Mouse (Mus musculus) adrenal gland (tissue): ENCODE data around the gene Trmt10a.
"Not testable (repeated sequence)": the region's sequence is repeated elsewhere in the genome, so short reads cannot be mapped to it uniquely, and the experiment has no call there.

ENCODE experiments used
- intact Hi-C: fragments of 180-260 bp; cut with DNase I; formaldehyde crosslinking; loops from one replicate; pipeline ENCODE4 v1.15.1; 2025

Trmt10a gene

DNA sequence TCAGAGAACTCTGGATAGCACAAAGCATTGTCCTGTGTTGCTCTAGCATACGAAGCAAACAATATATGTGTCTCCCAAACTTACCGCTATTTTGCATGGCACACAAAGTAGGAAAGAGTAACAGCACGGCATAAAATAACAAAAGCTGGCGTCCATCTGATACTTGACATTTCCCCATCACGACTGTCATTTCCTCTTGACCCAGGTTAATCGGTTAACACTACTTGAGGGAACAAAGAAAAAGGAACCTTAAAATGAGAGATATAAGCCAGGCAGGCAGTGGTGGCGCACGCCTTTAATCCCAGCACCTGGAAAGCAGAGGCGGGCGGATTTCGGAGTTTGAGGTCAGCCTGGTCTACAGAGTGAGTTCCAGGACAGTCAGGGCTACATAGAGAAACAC lies 9.3 kb upstream of the Trmt10a start:
- intact Hi-C loops, result no loop called here

DNA sequence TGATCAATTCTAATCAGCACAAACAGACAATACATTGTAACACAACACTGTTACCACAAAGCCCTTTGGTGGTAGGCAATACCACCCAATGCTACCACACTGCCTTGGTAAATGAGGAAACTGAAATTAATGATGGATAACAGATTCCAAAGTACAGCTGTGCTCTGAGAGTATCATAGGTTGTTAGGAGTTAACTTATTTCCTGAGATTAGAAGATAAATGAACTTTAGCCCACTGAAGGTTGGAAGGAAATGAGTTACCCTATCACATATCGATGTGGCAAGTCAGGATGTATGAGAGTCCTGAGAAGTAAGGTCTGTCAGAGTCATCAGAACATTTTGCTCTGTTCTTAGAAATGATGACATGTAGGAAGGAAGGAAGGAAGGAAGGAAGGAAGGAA lies 8.7 kb upstream of the Trmt10a start:
- intact Hi-C loops, result no loop called here

DNA sequence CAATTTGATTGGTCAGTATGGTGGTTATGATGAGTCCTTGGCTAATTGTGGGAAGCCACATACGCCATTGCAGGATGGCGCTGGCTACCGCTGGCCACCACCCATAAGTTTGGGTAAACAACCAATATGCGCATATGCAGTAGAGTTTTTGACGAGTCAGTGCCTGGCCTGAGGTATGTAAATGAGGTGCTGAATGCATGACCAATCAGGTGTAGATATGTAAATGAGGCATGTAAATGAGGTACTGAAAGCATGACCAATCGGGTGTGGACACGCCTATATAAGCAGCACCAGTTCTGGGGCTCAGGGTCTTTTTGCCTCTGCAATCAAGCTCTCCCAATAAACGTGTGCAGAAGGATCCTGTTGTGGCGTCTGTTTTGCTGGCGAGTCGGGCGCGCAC lies 5.1 kb upstream of the Trmt10a start:
- intact Hi-C loops, result not testable (repeated sequence)

DNA sequence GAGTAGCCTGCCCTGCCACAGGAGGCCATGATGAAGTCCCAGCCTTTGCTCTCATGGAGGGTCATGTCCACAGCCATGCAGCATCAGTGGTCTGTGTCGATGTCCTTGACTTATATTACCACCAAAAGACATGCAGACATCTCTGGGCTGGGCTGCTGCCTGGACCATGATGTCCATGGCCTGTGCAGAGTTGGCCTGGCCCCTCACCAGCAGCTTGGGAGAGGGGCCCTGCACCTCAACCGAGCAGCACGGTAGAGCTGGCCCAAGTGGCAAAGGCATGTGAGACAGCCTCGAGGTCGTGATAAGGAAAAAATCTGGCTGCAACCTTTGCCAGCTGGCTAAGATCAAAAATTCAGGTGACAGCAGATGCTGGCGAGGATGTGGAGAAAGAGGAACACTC lies 3.6 kb upstream of the Trmt10a start:
- intact Hi-C loops, result no loop called here

DNA sequence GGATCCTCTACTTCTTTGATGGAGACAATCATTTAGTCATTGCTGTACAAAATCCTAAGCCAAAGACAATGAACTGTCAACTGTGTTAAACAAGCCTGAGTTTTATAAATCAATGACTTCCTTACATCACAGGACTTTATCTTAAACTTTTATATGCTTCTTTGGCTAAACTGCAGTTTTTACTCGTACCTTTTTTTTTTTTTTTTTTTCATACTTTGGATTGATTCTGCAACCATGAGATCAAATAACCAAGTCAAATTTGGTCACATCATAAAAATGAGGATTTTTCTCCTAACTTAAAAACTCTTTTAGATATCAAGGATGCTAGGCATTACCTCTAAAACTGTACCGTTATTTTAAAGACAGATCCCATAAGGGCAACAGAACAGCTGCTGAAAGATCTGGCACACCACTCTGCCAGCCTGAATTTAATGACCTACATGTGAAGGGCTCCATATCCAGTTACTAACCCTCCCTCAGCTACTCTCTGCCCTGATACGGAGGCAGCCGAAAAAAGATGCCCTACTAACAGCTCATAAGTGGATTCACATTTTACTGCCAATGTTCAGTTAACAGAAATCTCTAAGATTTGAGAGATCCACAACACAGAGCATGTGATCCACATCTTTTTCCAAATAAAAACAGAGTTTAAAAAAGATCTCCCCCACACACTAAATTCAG lies 1.1 kb upstream of the Trmt10a start:
- intact Hi-C loops, result no loop called here

DNA sequence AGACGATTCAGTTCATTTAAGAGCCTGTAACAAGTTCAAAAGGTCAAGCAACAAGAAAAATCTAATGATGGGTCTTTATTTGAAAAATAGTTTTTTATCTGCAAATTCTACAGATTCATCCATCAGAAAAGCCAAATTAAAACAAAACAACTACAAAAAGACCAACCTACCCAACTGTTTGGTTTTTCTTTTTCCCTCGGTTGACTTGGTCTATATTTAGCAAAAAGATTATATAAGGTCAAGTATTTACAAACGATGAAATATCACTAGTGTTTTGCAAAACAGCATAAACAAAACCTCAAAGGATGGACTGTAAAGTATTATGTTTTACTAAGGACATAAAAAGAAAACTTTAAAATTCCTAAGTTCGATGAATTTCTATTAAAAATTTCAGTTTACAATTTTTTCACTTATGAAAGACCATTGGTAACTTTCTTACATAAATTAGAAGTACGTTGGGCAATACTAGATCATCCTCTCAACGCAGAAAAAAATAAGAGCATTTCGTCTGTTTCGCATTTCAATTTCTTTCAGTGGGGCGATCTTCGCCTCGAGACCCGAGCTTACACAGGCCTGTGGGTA lies 424 bp upstream of the Trmt10a start:
- intact Hi-C loops, result no loop called here

DNA sequence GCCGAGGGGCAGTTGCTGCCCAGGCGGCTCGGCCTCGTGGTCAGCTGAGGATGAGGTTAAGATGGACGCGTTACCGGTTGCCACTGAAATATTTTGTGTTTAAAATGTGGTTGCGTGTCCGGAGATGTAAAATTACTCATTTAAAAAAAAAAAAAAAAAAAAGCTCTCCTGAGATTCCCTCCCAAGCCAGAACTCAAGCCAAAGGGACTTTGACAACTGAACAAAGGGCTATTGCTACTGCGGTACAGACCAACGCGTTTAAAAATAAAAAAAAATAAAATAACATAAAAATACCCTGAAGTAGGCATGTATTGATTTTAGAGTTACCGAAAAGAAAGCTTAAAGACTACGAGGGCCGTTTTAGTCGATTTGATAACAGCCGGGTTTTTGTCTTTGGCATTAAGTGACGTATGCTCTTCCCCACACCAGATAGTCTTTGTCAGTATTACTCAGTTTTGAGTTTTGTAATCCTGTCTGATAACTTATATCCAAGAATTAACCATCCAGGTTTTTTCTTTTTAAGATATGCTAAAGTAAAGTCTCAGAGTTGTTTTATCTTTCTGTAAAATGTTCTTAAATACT lies 903 bp downstream of the Trmt10a start:
- intact Hi-C loops, result loop anchor here (2.0 kb wide), 2 partner anchors 153 to 279 kb away; partner anchors contain the start of gene H2afz

DNA sequence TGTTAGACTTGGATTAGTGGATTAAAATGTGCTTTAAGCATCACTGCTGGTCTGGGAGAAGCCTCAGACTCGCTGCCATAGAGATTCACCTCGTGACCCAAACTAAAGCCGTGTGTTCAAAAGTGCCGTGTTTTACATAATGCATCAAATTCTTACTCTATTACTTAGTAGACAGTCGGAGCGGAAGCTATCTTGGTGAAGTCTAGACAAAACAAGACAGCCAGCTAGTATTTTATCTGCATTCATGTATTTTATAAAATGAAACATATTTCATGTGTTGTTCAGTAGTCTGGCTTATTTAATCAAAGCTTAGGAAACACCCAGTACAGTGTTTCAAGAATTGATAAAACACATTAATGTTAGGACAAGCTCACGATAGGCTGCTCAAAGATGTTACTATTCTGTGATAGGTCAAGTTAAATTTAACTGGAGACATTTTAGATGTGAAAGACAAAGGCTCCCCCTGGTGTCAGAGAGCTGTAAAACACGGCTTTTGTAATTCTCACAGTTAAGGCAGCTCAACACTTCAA lies 1.5 kb downstream of the Trmt10a start, which contains the start of gene Mttp:
Mttp (minus strand) TSS at position 327 of the 530 bp plus-strand sequence.
- intact Hi-C loops, result loop anchor here (2.0 to 5.0 kb wide), 3 partner anchors 154 to 367 kb away; partner anchors contain the start of gene H2afz

DNA sequence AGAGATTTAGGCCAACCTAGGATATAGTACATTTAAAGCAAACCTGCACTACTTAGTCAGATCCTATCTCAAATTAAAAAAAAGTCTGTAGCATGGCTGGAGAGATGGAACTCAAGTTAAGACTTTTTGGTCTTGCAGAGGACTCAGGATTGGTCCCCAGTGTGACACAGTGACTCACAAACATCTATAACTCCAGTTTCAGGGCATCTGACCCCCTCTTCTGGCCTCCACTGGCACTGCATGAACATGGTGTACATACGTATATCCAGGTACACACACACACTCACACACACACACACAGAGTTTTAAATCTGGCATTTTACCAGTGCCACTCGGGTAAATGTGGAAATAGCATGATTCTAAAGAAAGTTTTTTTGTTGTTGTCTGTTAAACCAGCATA lies 5.6 kb downstream of the Trmt10a start:
- intact Hi-C loops, result loop anchor here (5.0 kb wide), 1 partner anchor 372 kb away; no protein-coding TSS in a partner anchor

DNA sequence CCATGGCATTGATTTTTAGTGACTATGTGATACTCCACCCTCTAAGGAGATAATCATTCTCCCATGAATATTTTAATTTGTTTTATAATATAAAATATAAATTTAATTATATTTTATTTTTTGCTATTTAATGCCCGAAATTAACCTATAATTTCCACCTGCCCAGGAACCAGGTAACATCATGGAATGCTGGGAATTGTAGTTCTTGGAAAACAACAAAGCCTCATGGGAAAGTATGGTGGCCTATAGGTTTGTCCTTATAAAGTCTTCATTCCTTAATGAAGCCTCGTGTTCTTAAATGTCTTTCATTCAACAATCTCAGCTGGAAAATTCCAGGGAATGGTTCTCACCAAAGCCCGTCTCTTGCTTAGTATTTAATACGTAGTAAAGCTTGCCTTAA lies 11.8 kb downstream of the Trmt10a start:
- intact Hi-C loops, result no loop called here

DNA sequence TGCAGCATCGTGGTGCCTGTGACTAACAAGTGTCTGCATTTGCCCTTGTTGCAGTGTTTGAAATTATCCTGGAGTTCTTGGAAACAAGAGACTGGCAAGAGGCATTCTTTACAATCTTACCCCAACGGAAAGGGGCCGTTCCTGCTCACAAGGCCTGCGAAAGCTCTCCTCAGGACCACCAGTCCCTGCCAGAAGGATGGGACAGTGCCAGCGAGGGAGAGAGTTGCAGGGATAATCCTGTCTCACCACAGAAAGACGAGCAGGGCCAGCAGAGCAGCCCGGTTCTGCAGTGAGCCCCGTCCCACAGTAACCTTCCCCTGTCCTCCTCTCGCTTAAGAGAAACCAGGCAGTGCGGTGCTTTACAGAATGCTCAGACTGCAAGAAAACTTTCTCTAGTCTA lies 13.4 kb downstream of the Trmt10a start:
- intact Hi-C loops, result no loop called here

DNA sequence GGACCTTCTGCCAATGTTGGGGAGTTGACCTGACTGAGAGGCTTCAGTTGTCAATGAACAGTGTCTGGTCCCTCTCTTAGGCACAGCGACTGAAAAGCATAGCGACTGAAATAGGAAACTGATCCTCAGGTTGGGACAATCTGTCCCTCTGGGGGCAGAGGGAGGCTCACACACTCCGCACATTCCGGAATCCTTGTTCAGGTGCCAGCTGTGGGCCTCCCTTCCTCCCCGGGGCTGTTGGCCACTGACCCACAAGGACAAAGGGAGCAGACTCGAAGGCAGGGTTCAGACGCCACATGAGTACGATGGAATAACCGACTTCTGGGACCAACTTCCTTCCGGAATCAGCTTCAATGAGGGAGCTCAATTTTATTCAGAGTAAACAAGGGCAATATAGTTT lies 18.4 kb downstream of the Trmt10a start:
- intact Hi-C loops, result no loop called here

DNA sequence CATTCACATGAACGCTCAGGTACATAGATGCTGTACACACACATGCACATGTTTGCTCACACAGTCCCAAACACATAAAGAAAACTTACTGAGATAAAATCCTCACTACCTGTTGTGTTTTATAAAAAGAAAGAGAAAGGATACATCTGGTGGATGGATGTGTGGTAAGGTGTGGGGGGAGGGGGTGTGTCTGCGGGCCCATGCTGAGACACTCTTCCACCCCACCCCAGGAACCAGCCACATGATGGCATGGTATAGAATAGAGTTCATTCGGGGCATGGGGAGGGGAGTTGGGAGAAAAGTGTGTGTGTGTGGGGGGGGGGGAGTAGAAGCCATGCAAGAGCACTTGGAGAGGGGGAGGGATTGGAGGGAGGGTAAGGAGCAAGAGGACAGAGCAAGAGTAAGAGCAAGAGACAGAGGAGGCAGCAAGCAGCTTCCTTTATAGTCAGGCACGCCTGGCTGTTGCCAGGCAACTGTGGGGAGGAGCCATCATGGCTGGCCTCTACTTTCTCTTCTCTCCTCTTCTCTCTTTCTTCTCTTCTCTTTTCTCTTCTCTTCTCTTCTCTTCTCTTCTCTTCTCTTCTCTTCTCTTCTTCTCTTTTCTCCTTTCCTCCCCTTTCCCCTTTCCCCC lies 19.4 kb downstream of the Trmt10a start:
- intact Hi-C loops, result no loop called here

DNA sequence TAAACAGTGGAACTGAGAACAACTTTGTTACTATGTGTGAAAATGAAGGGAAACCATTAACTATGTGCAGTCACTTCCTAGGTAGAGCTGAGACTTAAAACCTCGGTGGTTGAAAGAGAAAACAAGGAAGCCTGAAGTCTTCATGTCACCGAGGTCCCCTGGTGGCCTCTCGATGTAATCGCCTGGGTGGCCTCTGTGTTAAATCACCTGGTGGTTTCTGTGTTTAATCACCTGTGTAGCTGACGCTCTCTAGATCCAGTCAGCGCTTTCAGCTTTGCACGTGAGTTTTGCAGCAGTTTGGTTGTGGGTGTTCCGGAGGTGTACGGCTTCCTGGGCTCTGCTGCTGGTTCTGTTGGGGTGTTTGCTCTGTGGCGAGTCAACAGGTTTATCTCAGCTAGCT lies 30.0 kb downstream of the Trmt10a start:
- intact Hi-C loops, result no loop called here

DNA sequence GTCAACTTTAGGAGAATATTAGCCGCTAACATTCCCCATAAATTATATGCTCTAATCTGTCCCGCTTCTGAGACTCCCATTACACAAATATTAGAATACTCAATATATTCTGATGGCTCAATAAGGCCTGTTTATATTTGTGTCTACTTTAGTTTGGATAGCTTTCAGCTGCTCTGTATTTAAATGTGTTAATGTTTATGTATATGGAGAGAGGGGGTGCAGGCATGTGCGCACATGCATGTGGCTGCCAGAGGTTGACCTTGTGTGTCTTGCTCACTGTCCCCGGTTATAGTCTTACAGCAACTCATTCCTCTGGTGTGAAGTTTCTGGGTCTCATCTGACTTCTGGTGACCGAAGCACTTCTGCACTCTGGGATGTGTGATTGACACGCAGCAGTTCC lies 32.3 kb downstream of the Trmt10a start:
- intact Hi-C loops, result no loop called here

DNA sequence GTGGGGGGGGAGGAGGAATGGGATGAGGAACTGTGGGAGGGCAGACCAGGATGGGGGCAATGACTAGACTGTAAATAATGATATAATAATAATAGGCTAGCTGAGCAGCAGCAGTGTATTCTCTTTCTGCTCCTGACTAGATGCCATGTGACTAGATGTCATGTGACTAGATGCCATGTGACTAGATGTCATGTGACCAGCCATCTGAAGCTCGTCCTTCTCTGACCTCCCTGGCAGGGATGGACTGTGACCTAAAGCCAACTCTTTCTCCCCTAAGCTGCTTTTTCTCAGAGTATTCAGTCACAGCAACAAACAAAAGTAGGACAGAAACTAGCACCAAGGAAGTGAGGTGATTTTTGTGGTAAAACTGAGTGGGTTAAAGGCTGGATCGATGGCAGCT lies 38.8 kb downstream of the Trmt10a start:
- intact Hi-C loops, result no loop called here

DNA sequence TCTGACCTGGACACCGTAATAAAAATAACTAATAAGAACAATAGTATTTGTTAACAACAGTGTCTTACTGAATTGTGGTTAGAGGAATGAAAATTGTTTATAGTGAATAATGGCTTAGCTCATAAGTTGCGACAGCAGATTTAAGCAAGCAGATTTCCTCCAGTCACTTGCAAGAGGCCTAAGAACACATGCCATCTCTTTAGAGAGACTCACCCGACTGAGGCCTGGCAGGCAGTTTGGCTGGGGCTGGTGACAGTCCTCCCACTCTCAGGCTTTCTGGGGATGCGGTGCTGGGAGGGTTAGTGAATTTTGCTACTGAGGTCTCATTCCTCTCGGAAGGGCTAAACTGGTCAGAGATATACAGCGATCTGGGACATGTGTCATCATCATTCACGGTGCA lies 40.1 kb downstream of the Trmt10a start:
- intact Hi-C loops, result no loop called here

DNA sequence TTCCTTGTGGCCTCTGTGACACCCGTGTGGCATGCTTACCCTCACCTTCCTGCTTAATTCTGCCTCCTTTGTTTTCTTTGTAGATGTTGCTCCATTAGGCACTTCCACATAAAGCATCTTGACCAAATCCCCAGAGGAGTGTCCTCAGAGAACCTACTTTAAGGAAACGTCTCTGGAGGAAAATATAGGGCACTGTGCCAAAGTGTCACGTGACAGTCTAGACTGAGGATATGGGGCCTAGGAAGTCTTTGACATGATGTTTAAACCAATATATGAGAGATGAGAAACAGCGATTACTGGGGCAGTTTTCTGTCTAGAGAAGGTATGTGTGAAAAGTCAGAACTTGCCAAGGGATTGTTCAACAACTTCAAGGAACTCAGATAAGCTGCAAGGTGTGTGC lies 42.0 kb downstream of the Trmt10a start:
- intact Hi-C loops, result no loop called here

DNA sequence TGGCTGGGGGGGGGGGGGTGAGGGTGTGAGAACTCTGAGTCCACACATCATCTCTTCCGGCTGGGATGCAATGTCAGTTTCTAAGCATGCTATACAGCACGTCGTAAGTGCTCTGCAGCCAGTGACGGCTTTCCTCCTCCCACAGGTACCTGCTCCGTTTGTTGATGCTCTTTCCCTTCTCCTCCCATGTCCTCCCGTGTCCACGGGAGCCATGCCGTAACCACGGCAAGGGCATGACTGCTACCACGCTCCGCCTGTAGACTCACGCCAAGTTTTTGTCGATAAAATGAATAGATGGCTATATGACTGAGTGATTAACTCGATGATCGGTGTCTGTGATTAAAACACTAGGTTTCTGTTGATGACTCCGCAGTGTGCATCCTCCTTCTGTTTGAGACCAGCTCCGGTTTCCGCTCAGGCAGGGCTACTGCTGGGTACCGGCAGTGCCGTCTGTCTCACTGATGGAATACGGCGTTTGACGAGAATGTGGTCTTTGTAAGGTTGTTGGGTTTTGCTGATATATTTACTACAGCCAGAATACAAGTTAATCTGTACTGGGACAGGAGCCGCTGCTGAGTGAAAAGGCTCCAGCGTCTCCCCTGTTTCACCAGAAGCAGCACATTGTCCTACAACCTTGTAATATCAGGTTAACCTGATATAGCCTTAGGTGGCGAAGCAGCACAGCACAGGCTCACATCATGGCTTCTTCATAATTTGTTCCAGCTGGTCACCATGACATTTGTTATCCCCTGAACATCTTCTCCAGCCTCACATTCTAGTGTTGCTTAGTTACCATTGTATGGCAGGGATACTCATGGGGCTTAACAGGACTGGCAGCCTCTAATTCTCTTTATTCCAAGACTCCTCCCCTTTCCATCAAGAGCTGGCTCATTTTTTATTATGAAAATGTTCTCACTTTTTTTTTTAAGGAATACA lies 43.0 kb downstream of the Trmt10a start:
- intact Hi-C loops, result no loop called here

DNA sequence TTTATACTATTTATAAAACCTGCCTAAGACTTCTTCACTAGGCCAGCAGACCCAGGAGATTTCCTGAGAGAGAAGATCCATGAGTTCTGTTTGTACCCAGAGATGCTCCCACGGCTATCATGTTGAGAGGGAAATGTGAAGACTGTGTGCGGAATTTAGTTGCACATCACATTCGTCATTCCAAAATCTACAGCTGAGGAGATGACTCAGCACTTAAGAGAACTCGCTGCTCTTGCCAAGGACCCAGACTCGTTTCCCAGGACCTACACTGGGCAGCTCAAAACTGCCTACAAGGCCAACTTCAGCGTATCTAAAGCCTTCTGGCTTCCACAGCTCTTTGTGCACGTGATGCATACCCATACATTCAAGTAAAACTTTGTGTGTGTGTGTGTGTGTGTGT lies 49.0 kb downstream of the Trmt10a start:
- intact Hi-C loops, result loop anchor here (10.0 kb wide), 1 partner anchor 213 kb away; no protein-coding TSS in a partner anchor
